ENCODE assay signal across 9 mouse cellular contexts in genomic region chr5:142877337-142878280, GRCm38 (mm10). TPM values are rescaled to one million over a fixed set of nuclear protein-coding genes. Genes with fewer than 3 reads are reported as not detected.
DNase-seq lines count a peak whose midpoint lies in the region; ATAC-seq and TF ChIP-seq lines count a peak whose summit lies in the region.
"Had no signal": no experiment of that assay in that cellular context is flagged by ENCODE, and none has a peak within 500 bp of the region (broad histone marks: within the 10 kb centered on the region; RNA-seq: fewer than 3 reads in every experiment).

No protein-coding gene starts in this region.

- H3K4me3 ChIP-seq in MEL (ENCODE audit: control insufficient read depth in 1 of 2, insufficient read depth in 1 of 2, low read depth in 2 of 2, low read length in 2 of 2) = no peak overlapping the region
- no peak overlapping the region for H3K4me3 ChIP-seq in cerebellum, adult 2 months (replicated peaks; ENCODE audit: insufficient read depth, low read depth, low read length)
- H3K4me3 ChIP-seq in forebrain, postnatal 0 days (ENCODE audit: low read depth, low read length) = no peak overlapping the region
- no peak overlapping the region for H3K4me3 ChIP-seq in hindbrain, embryonic 10.5 days
- no peak overlapping the region for H3K4me3 ChIP-seq in lung, embryonic 15.5 days
- H3K4me3 ChIP-seq: megakaryocyte, embryonic 14.5 days had no signal

- H3K9ac ChIP-seq in MEL (ENCODE audit: control insufficient read depth, low read depth, low read length, poor library complexity, severe bottlenecking) = no peak overlapping the region
- H3K9ac ChIP-seq in forebrain, postnatal 0 days = no peak overlapping the region
- no peak overlapping the region for H3K9ac ChIP-seq in lung, embryonic 15.5 days

- no peaks in the 10 kb centered on the region for H3K9me3 ChIP-seq in MEL (replicated peaks; ENCODE audit: insufficient read depth, low read length)
- no peaks in the 10 kb centered on the region for H3K9me3 ChIP-seq in forebrain, postnatal 0 days (ENCODE audit: low read length)
- no peaks in the 10 kb centered on the region for H3K9me3 ChIP-seq in hindbrain, embryonic 10.5 days
- no peaks in the 10 kb centered on the region for H3K9me3 ChIP-seq in lung, embryonic 15.5 days
- H3K9me3 ChIP-seq: megakaryocyte, embryonic 14.5 days had no signal

- TF ChIP-seq CTCF in MEL (IDR thresholded peaks at IDR 0.05 in 2 of 3, conservative IDR thresholded peaks at IDR 0.05 in 1 of 3; ENCODE audit: control insufficient read depth in 1 of 3, insufficient read depth in 1 of 3, low read depth in 2 of 3, low read length in 3 of 3, poor library complexity in 1 of 3, severe bottlenecking in 1 of 3) = peak in 2 of 3 experiments; percentile 84 to 99
- peak; percentile 87 for TF ChIP-seq CTCF in cerebellum, adult 2 months (IDR thresholded peaks at IDR 0.05; ENCODE audit: borderline replicate concordance, insufficient read depth, low read depth, low read length)
- peak; percentile 99 for TF ChIP-seq CTCF in forebrain, postnatal 0 days (IDR thresholded peaks at IDR 0.05; ENCODE audit: low read depth)

- TF ChIP-seq RAD21 in MEL (IDR thresholded peaks at IDR 0.05; ENCODE audit: low read depth, low read length) = peak; percentile 75

- peak; percentile 91 for ATAC-seq in forebrain, postnatal 0 days
- peak; percentile 44; the same call in 1 of the 2 replicates for ATAC-seq in lung, embryonic 15.5 days (ENCODE audit: borderline replicate concordance, extremely low read depth, low FRiP score, low TSS enrichment)

- H3K4me1 ChIP-seq in MEL (ENCODE audit: control insufficient read depth in 1 of 2, insufficient read depth in 2 of 2, low read length in 2 of 2) = no peaks in the 10 kb centered on the region
- peaks cover 25% of the 10 kb centered on the region for H3K4me1 ChIP-seq in cerebellum, adult 2 months (ENCODE audit: control insufficient read depth, insufficient read depth, low read length)
- H3K4me1 ChIP-seq in forebrain, postnatal 0 days (ENCODE audit: insufficient read depth) = 0 out of 2 replicates have a peak, but pooled peaks cover 3% of the 10 kb centered on the region
- peaks cover 35% of the 10 kb centered on the region for H3K4me1 ChIP-seq in hindbrain, embryonic 10.5 days (replicated peaks)
- H3K4me1 ChIP-seq in lung, embryonic 15.5 days = peaks cover 28% of the 10 kb centered on the region

- H3K36me3 ChIP-seq in MEL (ENCODE audit: control insufficient read depth in 1 of 2, insufficient read depth in 2 of 2, low read length in 2 of 2) = no peaks in the 10 kb centered on the region; a peak in 1 of 4 replicates
- peaks cover 28% of the 10 kb centered on the region for H3K36me3 ChIP-seq in forebrain, postnatal 0 days (ENCODE audit: insufficient read depth)
- peaks cover 76% of the 10 kb centered on the region for H3K36me3 ChIP-seq in hindbrain, embryonic 10.5 days
- peaks cover 24% of the 10 kb centered on the region for H3K36me3 ChIP-seq in lung, embryonic 15.5 days

- no peaks in the 10 kb centered on the region for H3K27me3 ChIP-seq in MEL (ENCODE audit: control insufficient read depth in 1 of 2, insufficient read depth in 2 of 2, low read length in 2 of 2)
- H3K27me3 ChIP-seq in cerebellum, adult 2 months (ENCODE audit: control insufficient read depth, insufficient read depth, low read length) = no peaks in the 10 kb centered on the region
- no peaks in the 10 kb centered on the region for H3K27me3 ChIP-seq in forebrain, postnatal 0 days (ENCODE audit: insufficient read depth, low read length)
- no peaks in the 10 kb centered on the region for H3K27me3 ChIP-seq in hindbrain, embryonic 10.5 days (ENCODE audit: insufficient read depth, poor library complexity, severe bottlenecking)
- H3K27me3 ChIP-seq in lung, embryonic 15.5 days = no peaks in the 10 kb centered on the region
- H3K27me3 ChIP-seq: megakaryocyte, embryonic 14.5 days had no signal

- no peak for TF ChIP-seq EP300 in MEL (IDR thresholded peaks at IDR 0.05; ENCODE audit: low read depth in 1 of 2, low read length in 2 of 2)

- H3K79me2 ChIP-seq in MEL (ENCODE audit: control insufficient read depth, insufficient read depth, low read length, poor library complexity) = no peaks in the 10 kb centered on the region

- DNase-seq in MEL (ENCODE audit: low read depth, low spot score) = peak; percentile 82
- DNase-seq in cerebellum, adult 2 months = peak; percentile 76 to 86
- peak; percentile 93 for DNase-seq in forebrain, postnatal 0 days
- peak; percentile 85 for DNase-seq in hindbrain, embryonic 10.5 days (ENCODE audit: low spot score)
- peak; percentile 94 for DNase-seq in layer of hippocampus, adult 9-11 months
- peak; percentile 66 for DNase-seq in ovary, adult 18-20 months (ENCODE audit: low spot score)
- peak; percentile 84 to 88 for DNase-seq in thymus, adult 18-20 months

- 25% methylated on average over 11 of the region's 11 CpGs for WGBS in cerebellum, adult 2 months
- 24% methylated on average over 11 of the region's 11 CpGs for WGBS in forebrain, postnatal 0 days
- WGBS in hindbrain, embryonic 10.5 days = 34% methylated on average over 11 of the region's 11 CpGs
- WGBS in lung, embryonic 15.5 days = 29% methylated on average over 11 of the region's 11 CpGs

- H3K4me2 ChIP-seq in forebrain, postnatal 0 days (ENCODE audit: low read depth) = no peak overlapping the region
- H3K4me2 ChIP-seq in lung, embryonic 15.5 days = no peak overlapping the region

- no peak for TF ChIP-seq POLR2A in MEL (IDR thresholded peaks at IDR 0.05; ENCODE audit: control insufficient read depth in 1 of 2, insufficient read depth in 1 of 2, low read depth in 1 of 2, low read length in 2 of 2, poor library complexity in 1 of 2)
- no peak for TF ChIP-seq POLR2A in cerebellum, adult 2 months (IDR thresholded peaks at IDR 0.05; ENCODE audit: borderline replicate concordance, insufficient read depth, low read length)

- H3K27ac ChIP-seq in MEL (ENCODE audit: control insufficient read depth, low read depth, low read length) = no peak overlapping the region
- H3K27ac ChIP-seq in cerebellum, adult 2 months (ENCODE audit: insufficient read depth, low read length) = no peak overlapping the region
- peak overlapping the region; percentile 51; the same call in 1 of the 2 replicates for H3K27ac ChIP-seq in forebrain, postnatal 0 days (ENCODE audit: low read depth, low read length)
- peak overlapping the region; percentile 64; the same call in 1 of the 2 replicates for H3K27ac ChIP-seq in hindbrain, embryonic 10.5 days
- H3K27ac ChIP-seq in lung, embryonic 15.5 days = no peak overlapping the region

TF ChIP-seq in MEL, 35 proteins besides CTCF, POLR2A, EP300 and RAD21:
- 0 out of 2 replicates have a peak, but pooled peaks have one; percentile 28 for TF ChIP-seq HCFC1 (IDR thresholded peaks at IDR 0.05; ENCODE audit: low read depth, low read length)
- 0 out of 2 replicates have a peak, but pooled peaks have one; percentile 35 for TF ChIP-seq BHLHE40 (IDR thresholded peaks at IDR 0.05; ENCODE audit: borderline replicate concordance, low read depth, low read length)
- TF ChIP-seq SIN3A (IDR thresholded peaks at IDR 0.05; ENCODE audit: low read length) = peak; percentile 23; the same call in 1 of the 2 replicates
- TF ChIP-seq GABPA (IDR thresholded peaks at IDR 0.05; ENCODE audit: low read depth, low read length) = no peak
- TF ChIP-seq ETS1 (IDR thresholded peaks at IDR 0.05; ENCODE audit: low read depth, low read length) = peak; percentile 21; the same call in 1 of the 2 replicates
- TF ChIP-seq ZKSCAN1 (IDR thresholded peaks at IDR 0.05; ENCODE audit: low read depth, low read length) = no peak
- TF ChIP-seq RCOR1 (IDR thresholded peaks at IDR 0.05; ENCODE audit: low read depth, low read length) = no peak
- TF ChIP-seq MYC (IDR thresholded peaks at IDR 0.05; ENCODE audit: low read depth, low read length) = no peak
- 0 out of 2 replicates have a peak, but pooled peaks have one; percentile 17 for TF ChIP-seq ZNF384 (IDR thresholded peaks at IDR 0.05; ENCODE audit: low read depth, low read length)
- peak; percentile 46; the same call in 1 of the 2 replicates for TF ChIP-seq MAZ (IDR thresholded peaks at IDR 0.05; ENCODE audit: low read depth, low read length)
- no peak for TF ChIP-seq ELF1 (IDR thresholded peaks at IDR 0.05; ENCODE audit: low read depth, low read length)
- no peak for TF ChIP-seq TCF12 (IDR thresholded peaks at IDR 0.05; ENCODE audit: low read depth, low read length)
- peak; percentile 92 for TF ChIP-seq SMC3 (IDR thresholded peaks at IDR 0.05; ENCODE audit: low read depth, low read length)
- no peak for TF ChIP-seq GATA1 (IDR thresholded peaks at IDR 0.05; ENCODE audit: low read depth, low read length)
- TF ChIP-seq ZC3H11A (IDR thresholded peaks at IDR 0.05; ENCODE audit: low read depth, low read length) = peak; percentile 65; the same call in 1 of the 2 replicates
- TF ChIP-seq MAX (IDR thresholded peaks at IDR 0.05; ENCODE audit: low read length) = no peak

RNA-seq across cellular contexts. Expression of gene Fbxl18, which starts 17.6 kb away (rescaled TPM):
- total RNA-seq in MEL (2012; rRNA removed) = 3.9 and 4.6 TPM in 2 replicates
- 1 to 10 TPM in 1 of 2 experiments, not detected in 1; 7.4 TPM for polyA plus RNA-seq in MEL (2012; ENCODE audit: insufficient read depth in 1 of 2, insufficient read length in 2 of 2, low read depth in 1 of 2, low replicate concordance in 2 of 2, missing spikeins in 1 of 2)
- polyA plus RNA-seq in cerebellum, adult 2 months (2012; rRNA removed) = 22.3 TPM in 2 replicates
- total RNA-seq in forebrain, postnatal 0 days (2014; rRNA removed) = 24.9 and 38.0 TPM in 2 replicates
- polyA plus RNA-seq in forebrain, postnatal 0 days (2015; fragmentation: Nextera tagmentation; extraction: Ambion mirVana) = 14.9 and 27.0 TPM in 2 replicates
- 23.8 and 24.2 TPM in 2 replicates for polyA plus RNA-seq in hindbrain, embryonic 10.5 days (2016; fragmentation: Nextera tagmentation; extraction: Ambion mirVana)
- 11.1 and 13.5 TPM in 2 replicates for polyA plus RNA-seq in lung, embryonic 15.5 days (2015; fragmentation: Nextera tagmentation; extraction: Ambion mirVana)

RNA-seq across cellular contexts. Expression of gene Actb, which starts 28.9 kb away (rescaled TPM):
- 3,019 and 3,042 TPM in 2 replicates for total RNA-seq in MEL (2012; rRNA removed)
- 1,000 to 10,000 TPM; 1,403 to 4,417 TPM for polyA plus RNA-seq in MEL (2012; ENCODE audit: insufficient read depth in 1 of 2, insufficient read length in 2 of 2, low read depth in 1 of 2, low replicate concordance in 2 of 2, missing spikeins in 1 of 2)
- 2,136 and 2,149 TPM in 2 replicates for polyA plus RNA-seq in cerebellum, adult 2 months (2012; rRNA removed)
- 5,288 and 5,744 TPM in 2 replicates for total RNA-seq in forebrain, postnatal 0 days (2014; rRNA removed)
- 19,349 and 21,354 TPM in 2 replicates for polyA plus RNA-seq in forebrain, postnatal 0 days (2015; fragmentation: Nextera tagmentation; extraction: Ambion mirVana)
- 14,349 and 15,462 TPM in 2 replicates for polyA plus RNA-seq in hindbrain, embryonic 10.5 days (2016; fragmentation: Nextera tagmentation; extraction: Ambion mirVana)
- 15,606 and 16,851 TPM in 2 replicates for polyA plus RNA-seq in lung, embryonic 15.5 days (2015; fragmentation: Nextera tagmentation; extraction: Ambion mirVana)

Comparison
In these comparisons a context has a peak if more than half of its experiments do, and no peak if none do; other contexts are left out.
1. H3K27ac ChIP-seq: peak in forebrain, postnatal 0 days (single experiment) and hindbrain, embryonic 10.5 days (single experiment); none in MEL (single experiment), cerebellum, adult 2 months (single experiment) and lung, embryonic 15.5 days (single experiment).
2. Peak in every context shown above with its lines, with median percentiles within 50 percentile points of each other: DNase-seq and CTCF ChIP-seq.